Mouse (Mus musculus) liver, embryonic 12.5 days (tissue): Measurements from ENCODE around the gene Cfap77. TPM values are rescaled to one million over a fixed set of nuclear protein-coding genes. Genes with fewer than 3 reads are reported as not detected.

Experiments used
- ATAC-seq: fragments of 200-750 bp; cut with Nextera tagmentation; 2 replicates; pipeline ENCODE4 v1.8.0; 2017; ENCODE audit warnings: moderate number of reproducible peaks, mild to moderate bottlenecking, moderate library complexity
- H3K27ac ChIP-seq: fragments of 300-500 bp; sonication (generic); 2 replicates; pipeline ENCODE4 v1.5.1; 2016; ENCODE audit warnings: mild to moderate bottlenecking
- H3K27me3 ChIP-seq: fragments of 300-500 bp; sonication (generic); replicated peaks from 2 replicates; pipeline ENCODE4 v1.6.1; 2016; ENCODE audit warnings: mild to moderate bottlenecking, moderate library complexity
- H3K36me3 ChIP-seq: fragments of 300-500 bp; sonication (generic); 2 replicates; pipeline ENCODE4 v1.6.1; 2016; ENCODE audit warnings: mild to moderate bottlenecking, moderate library complexity
- H3K4me1 ChIP-seq: fragments of 300-500 bp; sonication (generic); 2 replicates; pipeline ENCODE4 v1.6.1; 2016
- H3K4me2 ChIP-seq: fragments of 300-500 bp; sonication (generic); 2 replicates; pipeline ENCODE4 v1.6.1; 2016; ENCODE audit warnings: mild to moderate bottlenecking, moderate library complexity
- H3K4me3 ChIP-seq: fragments of 300-500 bp; sonication (generic); 2 replicates; pipeline ENCODE4 v1.5.1; 2016; ENCODE audit warnings: mild to moderate bottlenecking, moderate library complexity
- H3K9ac ChIP-seq: fragments of 300-500 bp; sonication (generic); 2 replicates; pipeline ENCODE4 v1.6.1; 2016; ENCODE audit warnings: mild to moderate bottlenecking, moderate library complexity
- H3K9me3 ChIP-seq: fragments of 300-500 bp; sonication (generic); replicated peaks from 2 replicates; pipeline ENCODE4 v1.6.1; 2016; ENCODE audit warnings: mild to moderate bottlenecking, moderate library complexity
- WGBS: fragments of 180-500 bp; shearing (Covaris S2); methylation state at CpG from one replicate; pipeline ENCODE4 v1.1.7; 2016; ENCODE audit not compliant: insufficient replicate concordance; 5-methylcytosine and 5-hydroxymethylcytosine counted together
- polyA plus RNA-seq: library from polyadenylated mRNA; unstranded; fragments of >200 nt; fragmentation: Nextera tagmentation; extraction: Ambion mirVana; gene quantifications from 2 replicates; pipeline ENCODE4 v1.2.1, GENCODE M21; 2016

Cfap77 gene
- polyA plus RNA-seq, 1 experiment from 2014 or later, result 0.12 TPM

DNA sequence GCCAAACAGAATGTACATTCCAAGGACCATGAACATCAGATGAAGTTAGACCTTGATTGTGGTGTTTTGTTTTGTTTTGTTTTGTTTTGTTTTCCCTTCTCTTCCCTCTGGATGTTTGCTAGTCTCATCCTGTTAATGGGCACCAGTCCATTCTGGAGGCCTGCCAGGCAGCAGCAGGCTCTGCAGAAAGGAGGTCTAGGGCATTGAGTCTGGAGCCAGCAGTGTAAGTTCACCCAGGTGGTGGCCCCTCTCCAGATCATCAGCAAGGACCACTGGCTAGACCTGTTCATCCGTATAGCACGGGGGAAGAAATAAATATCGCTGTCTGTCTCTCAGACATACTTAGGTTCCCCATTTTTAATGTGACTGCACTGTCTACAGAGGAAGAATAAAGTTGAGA, 173.6 kb downstream of the Cfap77 start:
- no peak for ATAC-seq
- no peak overlapping the region for H3K4me2 ChIP-seq
- H3K4me3 ChIP-seq, result no peak overlapping the region
- H3K36me3 ChIP-seq, result peaks cover 77% of the 10 kb centered on the region
- no peak overlapping the region for H3K27ac ChIP-seq
- 84% methylated on average over 3 of the region's 3 CpGs for WGBS
- no peak overlapping the region for H3K9ac ChIP-seq
- no peaks in the 10 kb centered on the region for H3K9me3 ChIP-seq
- H3K4me1 ChIP-seq, result peaks cover 7% of the 10 kb centered on the region
- H3K27me3 ChIP-seq, result no peaks in the 10 kb centered on the region

Other genes starting within 250 kb of the Cfap77 start
- gene Gtf3c4, start 214.7 kb downstream of the Cfap77 start, polyA plus RNA-seq, result 13.2 TPM in 2 replicates
- 11.8 and 11.9 TPM in 2 replicates for gene Ddx31, start 214.7 kb downstream of the Cfap77 start, polyA plus RNA-seq
- not detected in 2 replicates for gene Barhl1, start 138.4 kb downstream of the Cfap77 start, polyA plus RNA-seq
- gene Ttf1, start 5.2 kb upstream of the Cfap77 start, polyA plus RNA-seq, result 7.9 and 8.4 TPM in 2 replicates
- gene Setx, start 69.1 kb upstream of the Cfap77 start, polyA plus RNA-seq, result 5.7 and 7.8 TPM in 2 replicates
- gene Ntng2, start 197.9 kb upstream of the Cfap77 start, polyA plus RNA-seq, result 0.14 TPM in 1 of 2 replicates, not detected in the other